Mouse (Mus musculus): ENCODE results near the gene Luc7l2. TPM values are rescaled to one million over a fixed set of nuclear protein-coding genes. Genes with fewer than 3 reads are reported as not detected.
A peak's percentile ranks its signal among the peaks of the same experiment; 100 is the strongest.

Gene Luc7l2
- polyA plus RNA-seq, 1 experiment: 167 TPM

GRCm38 (mm10) chr6:38627081-38627480, 75.9 kb downstream of the Luc7l2 start:
- Histone ChIP-seq H3K4me3 (ENCODE audit: insufficient read depth, low read length) (no peak overlapping the region), H3K4me1 (ENCODE audit: control insufficient read depth, insufficient read depth, low read length) (peaks cover 2% of the 10 kb centered on the region; the same call in 1 of the 2 replicates), H3K27ac (ENCODE audit: insufficient read depth, low read length) (no peak overlapping the region)
- TF ChIP-seq POLR2A (IDR thresholded peaks at IDR 0.05; ENCODE audit: extremely low read depth, insufficient read depth, low read length) (no peak), CTCF (IDR thresholded peaks at IDR 0.05; ENCODE audit: extremely low read depth, insufficient read depth, low read length) (no peak)

- TF ChIP-seq CTCF (IDR thresholded peaks at IDR 0.05; ENCODE audit: extremely low read depth, insufficient read depth, low read length) (no peak), POLR2A (IDR thresholded peaks at IDR 0.05; ENCODE audit: extremely low read depth, insufficient read depth, low read length) (no peak)
- H3K27ac ChIP-seq (ENCODE audit: insufficient read depth, low read length): no peak overlapping the region
- H3K4me1 ChIP-seq (ENCODE audit: control insufficient read depth, insufficient read depth, low read length): peaks cover 2% of the 10 kb centered on the region; the same call in 1 of the 2 replicates
- no peak overlapping the region for H3K4me3 ChIP-seq (ENCODE audit: insufficient read depth, low read length)
These were observed 76.4 kb downstream of the Luc7l2 start for GRCm38 (mm10) chr6:38627486-38627885.

GRCm38 (mm10) chr6:38629556-38629955, 78.4 kb downstream of the Luc7l2 start:
- Histone ChIP-seq H3K27ac (ENCODE audit: insufficient read depth, low read length) (no peak overlapping the region), H3K4me3 (ENCODE audit: insufficient read depth, low read length) (no peak overlapping the region), H3K4me1 (ENCODE audit: control insufficient read depth, insufficient read depth, low read length) (no peaks in the 10 kb centered on the region)
- no peak for TF ChIP-seq POLR2A (IDR thresholded peaks at IDR 0.05; ENCODE audit: extremely low read depth, insufficient read depth, low read length)
- TF ChIP-seq CTCF (IDR thresholded peaks at IDR 0.05; ENCODE audit: extremely low read depth, insufficient read depth, low read length): no peak

- no peak overlapping the region for H3K4me3 ChIP-seq (ENCODE audit: insufficient read depth, low read length)
- TF ChIP-seq POLR2A (IDR thresholded peaks at IDR 0.05; ENCODE audit: extremely low read depth, insufficient read depth, low read length) (no peak), CTCF (IDR thresholded peaks at IDR 0.05; ENCODE audit: extremely low read depth, insufficient read depth, low read length) (no peak)
- H3K4me1 ChIP-seq (ENCODE audit: control insufficient read depth, insufficient read depth, low read length): no peaks in the 10 kb centered on the region
- no peak overlapping the region for H3K27ac ChIP-seq (ENCODE audit: insufficient read depth, low read length)
These were observed 81.7 kb downstream of the Luc7l2 start for GRCm38 (mm10) chr6:38632826-38633225.

- TF ChIP-seq POLR2A (IDR thresholded peaks at IDR 0.05; ENCODE audit: extremely low read depth, insufficient read depth, low read length): no peak
- no peak for TF ChIP-seq CTCF (IDR thresholded peaks at IDR 0.05; ENCODE audit: extremely low read depth, insufficient read depth, low read length)
- no peak overlapping the region for H3K4me3 ChIP-seq (ENCODE audit: insufficient read depth, low read length)
These were observed 83.3 kb downstream of the Luc7l2 start for GRCm38 (mm10) chr6:38634461-38634860.

GRCm38 (mm10) chr6:38635941-38636851, 85.1 kb downstream of the Luc7l2 start:
- TF ChIP-seq POLR2A (IDR thresholded peaks at IDR 0.05; ENCODE audit: extremely low read depth, insufficient read depth, low read length): no peak
- TF ChIP-seq CTCF (IDR thresholded peaks at IDR 0.05; ENCODE audit: extremely low read depth, insufficient read depth, low read length): no peak
- Histone ChIP-seq H3K27ac (ENCODE audit: insufficient read depth, low read length) (no peak overlapping the region), H3K4me1 (ENCODE audit: control insufficient read depth, insufficient read depth, low read length) (no peaks in the 10 kb centered on the region), H3K4me3 (ENCODE audit: insufficient read depth, low read length) (peak overlapping the region; percentile 24)

More at GRCm38 (mm10) chr6:38634461-38634860, 83.3 kb downstream of the Luc7l2 start:
- Histone ChIP-seq H3K4me1 (ENCODE audit: control insufficient read depth, insufficient read depth, low read length) (no peaks in the 10 kb centered on the region), H3K27ac (ENCODE audit: insufficient read depth, low read length) (no peak overlapping the region)

- Histone ChIP-seq H3K4me1 (ENCODE audit: control insufficient read depth, insufficient read depth, low read length) (no peaks in the 10 kb centered on the region), H3K27ac (ENCODE audit: insufficient read depth, low read length) (no peak within 1 kb of the TSS)
- no peak for TF ChIP-seq POLR2A (IDR thresholded peaks at IDR 0.05; ENCODE audit: extremely low read depth, insufficient read depth, low read length)
- TF ChIP-seq CTCF (IDR thresholded peaks at IDR 0.05; ENCODE audit: extremely low read depth, insufficient read depth, low read length): no peak
These were observed 85.9 kb downstream of the Luc7l2 start, which contains the start of gene Klrg2 for GRCm38 (mm10) chr6:38636852-38637618. Gene Klrg2, minus strand, starts transcription at chr6:38637242.

GRCm38 (mm10) chr6:38640401-38640800, 89.3 kb downstream of the Luc7l2 start:
- Histone ChIP-seq H3K4me1 (ENCODE audit: control insufficient read depth, insufficient read depth, low read length) (no peaks in the 10 kb centered on the region), H3K27ac (ENCODE audit: insufficient read depth, low read length) (no peak overlapping the region), H3K4me3 (ENCODE audit: insufficient read depth, low read length) (no peak overlapping the region)
- no peak for TF ChIP-seq CTCF (IDR thresholded peaks at IDR 0.05; ENCODE audit: extremely low read depth, insufficient read depth, low read length)
- TF ChIP-seq POLR2A (IDR thresholded peaks at IDR 0.05; ENCODE audit: extremely low read depth, insufficient read depth, low read length): no peak

More at GRCm38 (mm10) chr6:38636852-38637618, 85.9 kb downstream of the Luc7l2 start, which contains the start of gene Klrg2:
- peak within 1 kb of the TSS; percentile 24 for H3K4me3 ChIP-seq (ENCODE audit: insufficient read depth, low read length)

- no peak overlapping the region for H3K4me3 ChIP-seq (ENCODE audit: insufficient read depth, low read length)
- TF ChIP-seq CTCF (IDR thresholded peaks at IDR 0.05; ENCODE audit: extremely low read depth, insufficient read depth, low read length) (no peak), POLR2A (IDR thresholded peaks at IDR 0.05; ENCODE audit: extremely low read depth, insufficient read depth, low read length) (no peak)
These were observed 90.1 kb downstream of the Luc7l2 start for GRCm38 (mm10) chr6:38641228-38641627.

More at GRCm38 (mm10) chr6:38641228-38641627, 90.1 kb downstream of the Luc7l2 start:
- Histone ChIP-seq H3K27ac (ENCODE audit: insufficient read depth, low read length) (no peak overlapping the region), H3K4me1 (ENCODE audit: control insufficient read depth, insufficient read depth, low read length) (no peaks in the 10 kb centered on the region)
